Mouse (Mus musculus) large intestine, adult 2 months (tissue): ENCODE measurements around the gene Taf5. TPM values are rescaled to one million over a fixed set of nuclear protein-coding genes. Genes with fewer than 3 reads are reported as not detected.

Experiments used
- DNase-seq: peaks from one replicate; pipeline ENCODE4 v3.0.0-alpha.2; 2012; ENCODE audit warnings: low read depth, low spot score
- WGBS: fragments of 180-500 bp; shearing (Covaris S2); methylation state at CpG from one replicate; pipeline ENCODE4 v1.1.7; 2018; 5-methylcytosine and 5-hydroxymethylcytosine counted together
- polyA plus RNA-seq: library from polyadenylated mRNA; depleted of rRNA; stranded (reverse); fragments of >200 nt; gene quantifications from 2 replicates; pipeline ENCODE4 v1.2.3, GENCODE M21; 2012; rRNA removed

Gene Taf5
- polyA plus RNA-seq, 1 experiment: 3.2 TPM

- DNase-seq: peak; percentile 45
- WGBS: 29% methylated on average over 4 of the region's 4 CpGs
Measured at GRCm38 (mm10) chr19:47053471-47053870, 14.1 kb upstream of the Taf5 start.

DNA sequence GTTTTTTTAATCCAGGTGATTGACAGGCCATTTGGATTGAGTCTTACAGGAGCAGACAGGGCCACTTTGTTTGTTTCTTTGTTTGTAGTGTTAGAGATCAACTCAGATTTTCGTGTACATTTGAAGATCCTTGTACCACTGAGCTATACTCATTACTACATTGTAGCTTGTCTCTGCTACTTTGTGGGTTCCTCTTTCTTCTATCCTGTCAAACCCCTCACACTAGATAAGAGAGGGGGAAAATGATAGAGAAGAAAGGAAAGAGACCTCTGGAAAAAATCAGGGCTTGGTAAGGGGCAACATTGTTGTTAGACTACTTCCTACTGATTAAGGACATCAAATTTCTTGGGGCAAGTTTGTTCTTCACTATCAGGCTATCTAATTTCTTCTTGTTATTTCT lies 9.9 kb upstream of the Taf5 start:
- WGBS: 49% methylated on average over 1 of the region's 1 CpGs

DNA sequence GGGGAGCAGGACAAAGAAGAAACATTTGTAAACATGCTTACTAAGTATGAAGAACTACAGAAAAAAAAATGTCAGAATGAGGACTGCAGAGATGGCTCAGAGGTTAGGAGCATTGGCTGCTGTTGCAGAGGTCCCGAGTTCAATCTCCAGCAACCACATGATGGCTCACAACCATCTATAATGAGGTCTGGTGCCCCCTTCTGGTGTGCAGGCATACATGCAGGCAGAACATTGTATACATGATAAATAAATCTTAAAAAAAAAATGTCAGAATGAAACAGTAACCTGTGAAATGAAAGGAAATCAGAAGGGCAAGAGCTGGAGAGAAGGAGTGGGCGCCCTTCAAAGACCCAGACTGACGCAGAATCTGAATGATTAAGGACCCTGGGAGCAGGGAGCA lies 1.7 kb upstream of the Taf5 start:
- WGBS: 92% methylated on average over 3 of the region's 3 CpGs
- DNase-seq: no peak

More for the DNA sequence above, 9.9 kb upstream of the Taf5 start:
- DNase-seq: no peak

DNA sequence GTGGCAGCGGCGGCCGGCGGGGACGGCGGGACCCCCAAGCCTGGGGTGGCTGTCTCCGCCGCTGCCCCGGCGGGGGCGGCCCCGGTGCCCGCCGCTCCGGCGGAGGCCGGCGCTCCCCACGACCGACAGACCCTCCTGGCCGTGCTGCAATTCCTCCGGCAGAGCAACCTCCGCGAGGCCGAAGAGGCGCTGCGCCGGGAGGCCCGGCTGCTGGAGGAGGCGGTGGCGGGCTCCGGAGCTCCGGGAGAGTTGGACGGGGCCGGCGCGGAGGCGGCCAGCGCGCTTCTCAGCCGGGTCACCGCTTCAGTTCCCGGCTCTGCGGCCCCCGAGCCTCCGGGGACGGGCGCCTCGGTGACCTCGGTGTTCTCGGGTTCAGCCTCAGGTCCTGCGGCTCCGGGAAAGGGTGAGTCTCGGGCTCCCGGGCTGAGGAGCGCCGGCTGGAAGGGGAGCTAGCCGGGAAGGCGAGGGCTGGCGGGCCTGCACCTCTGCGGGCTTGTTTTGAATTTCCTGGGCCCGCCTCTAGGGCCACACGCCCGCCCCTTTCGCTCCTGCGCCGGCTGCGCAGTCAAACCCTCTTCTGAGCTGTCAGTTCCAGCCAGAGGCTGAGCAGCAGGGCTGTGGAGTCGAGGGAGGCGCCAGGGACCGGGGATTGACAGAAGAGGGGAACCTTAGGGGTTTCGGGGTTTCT lies 522 bp downstream of the Taf5 start:
- WGBS: under 1% methylated on average over 72 of the region's 72 CpGs
- DNase-seq: no peak

DNA sequence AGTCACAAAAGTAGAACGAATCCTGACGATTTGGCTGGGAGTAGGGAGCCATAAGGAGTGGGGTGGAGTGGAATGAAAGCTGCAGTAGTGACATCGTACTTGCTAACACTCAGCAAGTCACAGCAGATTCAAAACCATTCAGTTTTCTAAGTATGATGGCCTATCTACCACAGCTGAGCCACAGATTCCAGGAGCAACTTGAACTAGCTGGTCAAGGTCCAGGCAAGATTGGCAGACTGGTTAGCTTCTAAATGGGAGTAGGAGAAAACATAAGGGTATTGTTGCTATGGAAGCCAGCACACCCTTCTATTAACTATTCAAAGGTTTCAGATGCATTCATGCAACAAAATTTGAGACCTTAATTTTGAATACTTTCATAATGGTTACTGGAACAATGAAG lies 20.7 kb downstream of the Taf5 start:
- WGBS: 27% methylated on average over 3 of the region's 3 CpGs
- DNase-seq: no peak

GRCm38 (mm10) chr19:47089718-47090525 lies 22.4 kb downstream of the Taf5 start:
- DNase-seq: no peak
- under 1% methylated on average over 36 of the region's 36 CpGs for WGBS

GRCm38 (mm10) chr19:47090550-47091156 lies 23.1 kb downstream of the Taf5 start, which contains the start of the genes Usmg5 and Pdcd11:
Usmg5 (minus strand) TSS chr19:47090647.
Pdcd11 (plus strand) TSS chr19:47090768.
- DNase-seq: peak; percentile 91
- 0% methylated on average over 56 of the region's 56 CpGs for WGBS

GRCm38 (mm10) chr19:47101080-47101479 lies 33.5 kb downstream of the Taf5 start:
- 89% methylated on average over 5 of the region's 5 CpGs for WGBS
- no peak for DNase-seq

DNA sequence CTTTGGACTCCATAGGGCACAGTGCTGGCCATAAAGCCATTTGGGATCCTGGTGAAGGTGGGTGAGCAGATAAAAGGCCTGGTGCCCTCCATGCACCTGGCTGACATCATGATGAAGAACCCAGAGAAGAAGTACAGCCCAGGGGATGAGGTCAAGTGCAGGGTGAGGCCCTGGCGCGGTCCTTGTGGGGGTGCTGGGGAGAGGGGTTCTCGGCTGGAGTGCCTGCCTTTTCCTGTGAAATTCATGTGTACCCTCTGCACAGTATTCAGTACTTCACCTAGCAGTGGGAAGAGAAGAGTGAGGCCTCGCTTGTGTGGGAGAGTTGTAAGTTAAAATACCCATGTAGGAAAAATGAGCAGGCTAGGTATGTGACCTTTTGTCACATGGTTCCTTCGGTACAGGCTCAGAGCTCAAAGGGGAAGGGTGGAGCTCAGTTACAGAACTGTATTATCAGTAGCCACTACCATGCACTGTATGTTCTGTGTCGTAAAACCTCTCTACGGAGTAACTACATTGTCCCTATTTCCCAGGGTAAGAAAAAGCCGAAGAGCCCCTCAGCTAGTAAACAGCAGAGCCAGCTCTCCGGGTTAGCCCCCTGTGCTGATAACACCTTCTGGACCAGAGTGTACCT lies 37.2 kb downstream of the Taf5 start:
- WGBS: 77% methylated on average over 9 of the region's 9 CpGs
- DNase-seq: no peak

- WGBS: 52% methylated on average over 2 of the region's 2 CpGs
- no peak for DNase-seq
Measured at GRCm38 (mm10) chr19:47118634-47119033, 51.1 kb downstream of the Taf5 start.

DNA sequence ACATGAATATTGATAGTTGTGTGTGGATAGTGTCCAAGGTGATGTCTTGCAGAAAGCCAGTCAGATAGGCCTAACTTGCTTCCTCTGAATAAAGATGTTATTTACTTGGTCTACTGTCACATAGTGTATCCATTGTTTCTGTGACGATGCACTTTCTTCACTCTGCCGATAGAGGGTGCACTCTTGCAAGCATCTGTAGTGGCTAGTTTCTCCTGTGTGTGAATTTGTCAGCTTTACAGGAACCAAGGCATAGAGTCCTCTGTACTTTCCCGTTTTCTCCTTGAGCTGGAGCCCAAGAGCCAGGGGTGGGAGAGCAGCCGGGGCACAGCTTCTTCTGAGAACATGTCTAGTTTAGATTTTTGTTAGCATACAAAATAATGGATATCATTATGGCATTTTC lies 53.5 kb downstream of the Taf5 start:
- 33% methylated on average over 4 of the region's 4 CpGs for WGBS
- no peak for DNase-seq

GRCm38 (mm10) chr19:47122802-47123201 lies 55.3 kb downstream of the Taf5 start:
- DNase-seq: no peak
- WGBS: 35% methylated on average over 2 of the region's 2 CpGs

- no peak for DNase-seq
- 91% methylated on average over 10 of the region's 10 CpGs for WGBS
Measured at GRCm38 (mm10) chr19:47128164-47128563, 60.6 kb downstream of the Taf5 start.

DNA sequence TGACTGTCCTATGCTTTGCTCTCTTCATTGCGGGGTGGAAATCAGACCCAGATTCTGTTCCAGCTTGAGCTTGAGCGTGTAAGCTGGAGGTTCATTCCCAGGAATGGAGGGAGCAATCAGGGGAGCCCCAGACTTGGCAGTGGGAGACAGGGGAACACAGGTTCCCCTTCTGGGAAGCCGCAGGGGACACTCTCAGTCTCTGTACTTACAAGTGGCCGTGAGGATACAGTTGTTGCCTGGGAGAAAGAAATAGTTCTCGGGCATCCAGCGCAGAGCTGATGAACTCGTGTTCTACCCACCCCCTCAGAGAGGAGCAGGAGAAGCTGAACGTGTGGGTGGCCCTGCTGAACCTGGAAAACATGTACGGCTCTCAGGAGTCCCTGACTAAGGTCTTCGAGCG lies 61.3 kb downstream of the Taf5 start:
- 91% methylated on average over 11 of the region's 11 CpGs for WGBS
- no peak for DNase-seq

DNA sequence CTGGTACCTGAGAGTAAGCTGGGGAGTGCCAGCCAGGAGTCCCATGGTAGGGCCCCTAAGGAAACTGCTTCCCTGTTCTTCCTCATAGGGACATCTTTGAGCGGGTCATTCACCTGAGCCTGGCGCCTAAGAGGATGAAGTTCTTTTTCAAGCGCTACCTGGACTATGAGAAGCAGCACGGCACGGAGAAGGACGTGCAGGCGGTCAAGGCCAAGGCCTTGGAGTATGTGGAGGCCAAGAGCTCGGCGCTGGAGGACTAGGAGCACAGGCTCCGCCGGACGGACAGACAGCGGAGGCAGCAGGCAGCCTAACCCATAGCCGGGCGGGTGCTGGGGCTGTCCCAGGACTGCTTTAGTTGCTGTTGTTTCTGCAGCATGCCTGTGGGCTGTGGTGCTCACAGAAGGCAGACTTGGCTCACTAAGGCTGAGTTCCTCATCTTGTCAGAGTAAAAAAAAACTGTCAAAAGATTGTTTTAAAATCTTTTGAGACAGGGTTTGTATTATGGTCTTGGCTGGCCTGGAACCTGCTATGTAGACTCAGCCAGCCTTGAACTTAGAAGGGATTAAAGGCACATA lies 63.1 kb downstream of the Taf5 start:
- no peak for DNase-seq
- 90% methylated on average over 15 of the region's 15 CpGs for WGBS

Other genes with a start within 250 kb of the Taf5 start
- 0.34 and 0.63 TPM in 2 replicates for gene Ina, start 53.0 kb upstream of the Taf5 start, polyA plus RNA-seq
- gene Nt5c2, start 52.6 kb upstream of the Taf5 start, polyA plus RNA-seq: 4.4 and 6.9 TPM in 2 replicates
- 5.4 and 7.6 TPM in 2 replicates for gene Pcgf6, start 16.8 kb upstream of the Taf5 start, polyA plus RNA-seq
- gene Usmg5, start 22.9 kb downstream of the Taf5 start, polyA plus RNA-seq: 217 and 247 TPM in 2 replicates
- gene Pdcd11, start 23.0 kb downstream of the Taf5 start, polyA plus RNA-seq: 5.8 and 8.4 TPM in 2 replicates
- gene Calhm2, start 70.5 kb downstream of the Taf5 start, polyA plus RNA-seq: 7.3 TPM in 2 replicates
- gene Calhm1, start 76.5 kb downstream of the Taf5 start, polyA plus RNA-seq: not detected in 2 replicates
- 0.14 TPM in 1 of 2 replicates, not detected in the other for gene Calhm3, start 90.0 kb downstream of the Taf5 start, polyA plus RNA-seq
- gene Neurl1a, start 111.1 kb downstream of the Taf5 start, polyA plus RNA-seq: 3.5 and 4.4 TPM in 2 replicates